Mouse (Mus musculus): ENCODE data around the gene Cgnl1. TPM values are rescaled to one million over a fixed set of nuclear protein-coding genes. Genes with fewer than 3 reads are reported as not detected.
A peak's percentile ranks its signal among the peaks of the same experiment; 100 is the strongest.

Cgnl1 gene
- polyA plus RNA-seq, 1 experiment from 2014 or later: 4.3 TPM

DNA sequence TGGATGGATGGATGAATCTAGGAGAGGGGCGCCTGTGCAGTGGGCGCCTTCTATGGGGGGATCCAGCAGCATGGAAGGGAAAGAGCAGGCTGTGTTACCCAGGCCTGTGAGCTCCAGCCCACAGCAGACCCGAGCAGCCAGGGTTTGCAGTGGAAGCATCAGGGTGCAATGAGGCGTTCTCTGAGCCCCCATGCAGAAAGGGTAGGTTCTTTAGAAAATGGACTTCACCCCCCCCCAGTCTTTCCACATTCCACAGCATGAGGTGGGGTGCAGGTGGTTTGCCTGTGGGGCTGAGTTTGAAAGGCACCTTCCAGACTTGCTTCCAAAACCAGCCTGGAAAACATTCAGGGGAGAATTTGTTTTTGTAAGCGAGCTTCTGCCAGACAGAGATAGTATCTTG, 40.0 kb upstream of the Cgnl1 start:
- no peak for TF ChIP-seq CTCF (IDR thresholded peaks at IDR 0.05; ENCODE audit: low read depth)
- no peak for ATAC-seq
- WGBS: 83% methylated on average over 5 of the region's 5 CpGs

DNA sequence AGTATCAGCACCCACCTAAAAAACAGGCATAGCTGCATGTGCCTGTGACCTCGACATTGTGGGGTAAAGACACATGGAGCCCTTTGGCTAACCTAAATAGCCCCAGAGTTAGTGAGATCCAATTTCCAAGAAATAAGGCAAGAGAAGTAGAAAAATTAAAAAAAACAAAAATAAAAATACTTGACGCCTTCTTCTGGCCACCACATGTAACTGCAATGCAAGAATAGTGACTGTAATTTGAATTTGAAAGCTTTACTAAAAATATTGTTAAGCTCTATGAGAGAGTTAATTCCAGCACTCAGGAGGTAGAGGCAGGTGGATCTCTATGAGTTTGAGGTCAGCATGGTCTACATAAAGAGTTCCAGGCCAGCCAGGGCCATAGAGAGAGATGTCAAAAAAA, 39.3 kb upstream of the Cgnl1 start:
- TF ChIP-seq CTCF (IDR thresholded peaks at IDR 0.05; ENCODE audit: low read depth): no peak
- Histone ChIP-seq H3K36me3 (ENCODE audit: control insufficient read depth, insufficient read depth) (no peaks in the 10 kb centered on the region), H3K4me2 (replicated peaks; ENCODE audit: low read depth) (no peak overlapping the region), H3K27ac (ENCODE audit: low read depth, low read length) (no peak overlapping the region), H3K27me3 (replicated peaks; ENCODE audit: control insufficient read depth, insufficient read depth, low read length) (0 out of 2 replicates have a peak, but pooled peaks cover 3% of the 10 kb centered on the region), H3K4me3 (ENCODE audit: low read depth, low read length) (no peak overlapping the region), H3K9me3 (ENCODE audit: control insufficient read depth) (no peaks in the 10 kb centered on the region), H3K4me1 (replicated peaks; ENCODE audit: control insufficient read depth, insufficient read depth, low read length) (no peaks in the 10 kb centered on the region), H3K9ac (ENCODE audit: low read depth, low read length) (no peak overlapping the region)
- WGBS: 80% methylated on average over 2 of the region's 2 CpGs
- no peak for ATAC-seq

More for the DNA sequence above, 40.0 kb upstream of the Cgnl1 start:
- Histone ChIP-seq H3K27ac (ENCODE audit: low read depth, low read length) (no peak overlapping the region), H3K9me3 (ENCODE audit: control insufficient read depth) (no peaks in the 10 kb centered on the region), H3K27me3 (replicated peaks; ENCODE audit: control insufficient read depth, insufficient read depth, low read length) (0 out of 2 replicates have a peak, but pooled peaks cover 3% of the 10 kb centered on the region), H3K4me2 (replicated peaks; ENCODE audit: low read depth) (no peak overlapping the region), H3K4me1 (replicated peaks; ENCODE audit: control insufficient read depth, insufficient read depth, low read length) (no peaks in the 10 kb centered on the region), H3K36me3 (ENCODE audit: control insufficient read depth, insufficient read depth) (no peaks in the 10 kb centered on the region), H3K9ac (ENCODE audit: low read depth, low read length) (no peak overlapping the region), H3K4me3 (ENCODE audit: low read depth, low read length) (no peak overlapping the region)

DNA sequence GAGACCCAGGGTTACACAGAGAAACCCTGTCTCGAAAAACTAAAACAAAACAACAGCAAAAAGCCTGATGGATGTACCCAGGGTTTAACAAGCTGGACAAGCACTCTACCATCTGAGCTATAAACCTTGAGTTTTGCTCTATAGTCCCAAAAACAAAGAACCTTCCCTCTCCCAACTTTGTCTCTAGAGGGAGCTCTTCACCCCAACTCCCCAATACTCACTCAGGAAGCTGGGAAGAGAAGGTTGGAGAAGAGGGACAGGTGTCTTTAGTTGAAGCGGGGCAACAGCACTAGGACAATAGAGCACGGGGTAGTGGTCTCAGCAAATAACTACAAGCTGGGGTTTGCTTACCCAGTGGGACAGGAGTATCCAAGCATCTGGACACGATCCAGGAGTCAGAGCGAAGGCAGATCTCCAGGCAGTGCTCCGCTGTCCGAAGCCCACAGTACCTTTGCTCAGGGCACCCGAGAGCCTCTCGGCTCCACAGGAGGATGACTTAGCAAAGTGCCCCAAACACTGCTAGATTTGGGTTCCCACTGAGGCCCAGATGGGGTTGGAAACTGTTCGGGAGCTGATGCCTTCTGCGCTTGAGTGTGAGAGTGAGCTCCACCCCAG, 37.3 kb upstream of the Cgnl1 start:
- WGBS: 35% methylated on average over 11 of the region's 11 CpGs
- no peak for ATAC-seq
- H3K4me1 ChIP-seq (replicated peaks; ENCODE audit: control insufficient read depth, insufficient read depth, low read length): no peaks in the 10 kb centered on the region
- H3K9ac ChIP-seq (ENCODE audit: low read depth, low read length): no peak overlapping the region
- no peaks in the 10 kb centered on the region for H3K36me3 ChIP-seq (ENCODE audit: control insufficient read depth, insufficient read depth)
- peak; percentile 70 for TF ChIP-seq CTCF (IDR thresholded peaks at IDR 0.05; ENCODE audit: low read depth)
- H3K4me2 ChIP-seq (replicated peaks; ENCODE audit: low read depth): peak overlapping the region; percentile 44
- no peak overlapping the region for H3K27ac ChIP-seq (ENCODE audit: low read depth, low read length)
- H3K9me3 ChIP-seq (ENCODE audit: control insufficient read depth): no peaks in the 10 kb centered on the region
- 0 out of 2 replicates have a peak, but pooled peaks cover 3% of the 10 kb centered on the region for H3K27me3 ChIP-seq (replicated peaks; ENCODE audit: control insufficient read depth, insufficient read depth, low read length)
- no peak overlapping the region for H3K4me3 ChIP-seq (ENCODE audit: low read depth, low read length)

DNA sequence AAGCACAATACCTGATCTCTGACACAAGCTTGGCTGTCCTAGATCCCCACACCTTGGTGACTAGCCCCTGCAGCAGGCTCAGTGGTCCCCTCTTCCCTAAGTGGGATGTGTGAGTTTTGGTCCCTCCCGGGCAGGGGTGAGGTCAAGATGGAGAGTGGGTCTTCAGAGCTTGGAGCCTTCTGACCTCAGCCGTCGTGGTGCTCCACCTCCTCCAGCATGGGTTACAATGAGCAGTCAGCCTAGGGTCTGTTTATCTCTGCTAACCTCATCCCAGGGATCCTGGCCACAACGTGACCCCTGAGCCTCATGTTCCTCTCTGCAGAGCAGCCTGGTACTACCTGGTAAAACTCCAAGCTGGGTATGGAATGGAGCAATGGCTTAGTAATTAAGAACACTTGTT, 36.4 kb upstream of the Cgnl1 start:
- WGBS: 56% methylated on average over 4 of the region's 4 CpGs

GRCm38 (mm10) chr9:71806422-71806805, 35.0 kb upstream of the Cgnl1 start:
- Histone ChIP-seq H3K4me2 (replicated peaks; ENCODE audit: low read depth) (no peak overlapping the region), H3K9me3 (ENCODE audit: control insufficient read depth) (no peaks in the 10 kb centered on the region), H3K36me3 (ENCODE audit: control insufficient read depth, insufficient read depth) (no peaks in the 10 kb centered on the region), H3K9ac (ENCODE audit: low read depth, low read length) (no peak overlapping the region), H3K27ac (ENCODE audit: low read depth, low read length) (no peak overlapping the region), H3K4me1 (replicated peaks; ENCODE audit: control insufficient read depth, insufficient read depth, low read length) (no peaks in the 10 kb centered on the region), H3K4me3 (ENCODE audit: low read depth, low read length) (no peak overlapping the region), H3K27me3 (replicated peaks; ENCODE audit: control insufficient read depth, insufficient read depth, low read length) (0 out of 2 replicates have a peak, but pooled peaks cover 3% of the 10 kb centered on the region)
- peak; percentile 98 for TF ChIP-seq CTCF (IDR thresholded peaks at IDR 0.05; ENCODE audit: low read depth)
- 1% methylated on average over 2 of the region's 2 CpGs for WGBS
- no peak for ATAC-seq

More for the DNA sequence above, 36.4 kb upstream of the Cgnl1 start:
- Histone ChIP-seq H3K9me3 (ENCODE audit: control insufficient read depth) (no peaks in the 10 kb centered on the region), H3K27me3 (replicated peaks; ENCODE audit: control insufficient read depth, insufficient read depth, low read length) (0 out of 2 replicates have a peak, but pooled peaks cover 3% of the 10 kb centered on the region), H3K4me3 (ENCODE audit: low read depth, low read length) (no peak overlapping the region), H3K9ac (ENCODE audit: low read depth, low read length) (no peak overlapping the region), H3K4me2 (replicated peaks; ENCODE audit: low read depth) (no peak overlapping the region), H3K4me1 (replicated peaks; ENCODE audit: control insufficient read depth, insufficient read depth, low read length) (no peaks in the 10 kb centered on the region), H3K36me3 (ENCODE audit: control insufficient read depth, insufficient read depth) (no peaks in the 10 kb centered on the region), H3K27ac (ENCODE audit: low read depth, low read length) (no peak overlapping the region)
- TF ChIP-seq CTCF (IDR thresholded peaks at IDR 0.05; ENCODE audit: low read depth): no peak
- no peak for ATAC-seq

- WGBS: 82% methylated on average over 6 of the region's 6 CpGs
- no peak for TF ChIP-seq CTCF (IDR thresholded peaks at IDR 0.05; ENCODE audit: low read depth)
- H3K4me3 ChIP-seq (ENCODE audit: low read depth, low read length): no peak overlapping the region
- H3K4me2 ChIP-seq (replicated peaks; ENCODE audit: low read depth): no peak overlapping the region
- H3K36me3 ChIP-seq (ENCODE audit: control insufficient read depth, insufficient read depth): no peaks in the 10 kb centered on the region
- no peak overlapping the region for H3K27ac ChIP-seq (ENCODE audit: low read depth, low read length)
- 0 out of 2 replicates have a peak, but pooled peaks cover 3% of the 10 kb centered on the region for H3K27me3 ChIP-seq (replicated peaks; ENCODE audit: control insufficient read depth, insufficient read depth, low read length)
- no peak for ATAC-seq
- no peaks in the 10 kb centered on the region for H3K4me1 ChIP-seq (replicated peaks; ENCODE audit: control insufficient read depth, insufficient read depth, low read length)
- no peaks in the 10 kb centered on the region for H3K9me3 ChIP-seq (ENCODE audit: control insufficient read depth)
- no peak overlapping the region for H3K9ac ChIP-seq (ENCODE audit: low read depth, low read length)
These were observed 34.4 kb upstream of the Cgnl1 start for GRCm38 (mm10) chr9:71805646-71806421.

All from intestine, postnatal 0 days (tissue).